Mouse (Mus musculus): ENCODE measurements around the gene Mup15. TPM values are rescaled to one million over a fixed set of nuclear protein-coding genes. Genes with fewer than 3 reads are reported as not detected.
"Not testable (repeated sequence)": the region's sequence is repeated elsewhere in the genome, so short reads cannot be mapped to it uniquely, and the experiment has no call there.

Mup15 gene
- not detected in 2 replicates for polyA plus RNA-seq (2014; fragmentation: Nextera tagmentation; extraction: Ambion mirVana)

GRCm38 (mm10) chr4:61439643-61440042 is at the start of gene Mup15:
TSS of gene Mup15 (minus strand) at chr4:61439743.
- not testable (repeated sequence) for H3K4me2 ChIP-seq (ENCODE audit: low read depth, severe bottlenecking); H3K9me3 ChIP-seq (ENCODE audit: control insufficient read depth, low read length); ATAC-seq (ENCODE audit: insufficient number of reproducible peaks, low FRiP score, low TSS enrichment, low read depth); H3K27ac ChIP-seq (replicated peaks; ENCODE audit: low read depth, low read length); H3K27me3 ChIP-seq (ENCODE audit: control insufficient read depth, insufficient read depth, low read length); DNase-seq (ENCODE audit: low spot score); H3K36me3 ChIP-seq (ENCODE audit: control insufficient read depth, insufficient read depth, low read length); H3K9ac ChIP-seq (ENCODE audit: low read length); H3K4me1 ChIP-seq (ENCODE audit: control insufficient read depth, insufficient read depth, low read length); H3K4me3 ChIP-seq (ENCODE audit: low read depth, low read length)
- no CpG with 5 or more reads among the region's 4 CpGs for WGBS

Other genes starting within 250 kb of the Mup15 start
- not detected in 2 replicates for gene Mup13, start 211.5 kb downstream of the Mup15 start, polyA plus RNA-seq (2014; fragmentation: Nextera tagmentation; extraction: Ambion mirVana)
- not detected in 2 replicates for gene Mup14, start 135.7 kb downstream of the Mup15 start, polyA plus RNA-seq (2014; fragmentation: Nextera tagmentation; extraction: Ambion mirVana)
- not detected in 2 replicates for gene Mup16, start 79.8 kb upstream of the Mup15 start, polyA plus RNA-seq (2014; fragmentation: Nextera tagmentation; extraction: Ambion mirVana)
- not detected in 2 replicates for gene Mup17, start 156.1 kb upstream of the Mup15 start, polyA plus RNA-seq (2014; fragmentation: Nextera tagmentation; extraction: Ambion mirVana)
- gene Mup18, start 234.4 kb upstream of the Mup15 start, polyA plus RNA-seq (2014; fragmentation: Nextera tagmentation; extraction: Ambion mirVana) = not detected in 2 replicates

Data from limb, embryonic 11.5 days (tissue).